Mouse (Mus musculus) forebrain, embryonic 12.5 days (tissue): ENCODE data around the gene Catsperb. TPM values are rescaled to one million over a fixed set of nuclear protein-coding genes. Genes with fewer than 3 reads are reported as not detected.
"Not testable (repeated sequence)": the region's sequence is repeated elsewhere in the genome, so short reads cannot be mapped to it uniquely, and the experiment has no call there.

Source experiments
- ATAC-seq: fragments of 200-750 bp; cut with Nextera tagmentation; 2 replicates; pipeline ENCODE4 v1.8.0; 2017; ENCODE audit warnings: moderate TSS enrichment; ENCODE audit not compliant: low FRiP score
- H3K27ac ChIP-seq: fragments of 300-500 bp; sonication (generic); 2 replicates; pipeline ENCODE4 v1.5.1; 2016; ENCODE audit warnings: mild to moderate bottlenecking
- H3K27me3 ChIP-seq: fragments of 300-500 bp; sonication (generic); 2 replicates; pipeline ENCODE4 v1.6.1; 2016; ENCODE audit warnings: mild to moderate bottlenecking
- H3K36me3 ChIP-seq: fragments of 300-500 bp; sonication (generic); replicated peaks from 2 replicates; pipeline ENCODE4 v1.6.1; 2016; ENCODE audit warnings: mild to moderate bottlenecking
- H3K4me1 ChIP-seq: fragments of 300-500 bp; sonication (generic); 2 replicates; pipeline ENCODE4 v1.6.1; 2016
- H3K4me2 ChIP-seq: fragments of 300-500 bp; sonication (generic); 2 replicates; pipeline ENCODE4 v1.6.1; 2016; ENCODE audit warnings: mild to moderate bottlenecking, moderate library complexity
- H3K4me3 ChIP-seq: fragments of 300-500 bp; sonication (generic); replicated peaks from 2 replicates; pipeline ENCODE4 v1.5.1; 2016; ENCODE audit warnings: mild to moderate bottlenecking
- H3K9ac ChIP-seq: fragments of 300-500 bp; sonication (generic); 2 replicates; pipeline ENCODE4 v1.6.1; 2016; ENCODE audit warnings: mild to moderate bottlenecking
- H3K9me3 ChIP-seq: fragments of 300-500 bp; sonication (generic); 2 replicates; pipeline ENCODE4 v1.6.1; 2016
- WGBS: fragments of 180-500 bp; shearing (Covaris S2); methylation state at CpG from one replicate; pipeline ENCODE4 v1.1.7; 2016; 5-methylcytosine and 5-hydroxymethylcytosine counted together
- microRNA-seq: library from miRNA; unstranded; fragments of <30 nt; microRNA quantifications from one replicate; pipeline ENCODE4, GENCODE M21; 2017
- polyA plus RNA-seq: library from polyadenylated mRNA; unstranded; fragments of >200 nt; fragmentation: Nextera tagmentation; extraction: Ambion mirVana; gene quantifications from 2 replicates; pipeline ENCODE4 v1.2.1, GENCODE M21; 2016

The Catsperb gene
- not detected in 2 replicates for polyA plus RNA-seq

GRCm38 (mm10) chr12:101404353-101404752 is at the start of gene Catsperb:
Gene Catsperb, plus strand, starts transcription at chr12:101404653.
- H3K4me3 ChIP-seq, H3K27me3 ChIP-seq, H3K9ac ChIP-seq, H3K36me3 ChIP-seq, H3K27ac ChIP-seq, H3K4me2 ChIP-seq, ATAC-seq, H3K4me1 ChIP-seq, H3K9me3 ChIP-seq: not testable (repeated sequence)
- 76% methylated on average over 1 of the region's 1 CpGs for WGBS

GRCm38 (mm10) chr12:101361468-101361867 is 43.0 kb upstream of the Catsperb start:
- not testable (repeated sequence) for H3K4me2 ChIP-seq, H3K27ac ChIP-seq, H3K9ac ChIP-seq, H3K27me3 ChIP-seq, H3K36me3 ChIP-seq, H3K4me1 ChIP-seq, H3K4me3 ChIP-seq, ATAC-seq, H3K9me3 ChIP-seq
- WGBS, result 94% methylated on average over 1 of the region's 1 CpGs

GRCm38 (mm10) chr12:101381460-101381859 is 23.0 kb upstream of the Catsperb start:
- not testable (repeated sequence) for H3K36me3 ChIP-seq, H3K9me3 ChIP-seq, ATAC-seq, H3K27me3 ChIP-seq, H3K9ac ChIP-seq, H3K4me2 ChIP-seq, H3K4me1 ChIP-seq, H3K27ac ChIP-seq, H3K4me3 ChIP-seq
- 40% methylated on average over 1 of the region's 1 CpGs for WGBS

GRCm38 (mm10) chr12:101426131-101426530 is 21.7 kb downstream of the Catsperb start:
- H3K36me3 ChIP-seq, result no peaks in the 10 kb centered on the region
- peaks cover 3% of the 10 kb centered on the region; the same call in 1 of the 2 replicates for H3K9me3 ChIP-seq
- 60% methylated on average over 1 of the region's 1 CpGs for WGBS
- H3K27ac ChIP-seq, result no peak overlapping the region
- H3K27me3 ChIP-seq, result no peaks in the 10 kb centered on the region
- H3K4me3 ChIP-seq, result no peak overlapping the region
- H3K4me1 ChIP-seq, result no peaks in the 10 kb centered on the region
- ATAC-seq, result no peak
- no peak overlapping the region for H3K9ac ChIP-seq
- H3K4me2 ChIP-seq, result no peak overlapping the region

GRCm38 (mm10) chr12:101462051-101462450 is 57.6 kb downstream of the Catsperb start:
- Histone ChIP-seq H3K4me3 (no peak overlapping the region), H3K27me3 (no peaks in the 10 kb centered on the region), H3K4me2 (no peak overlapping the region), H3K4me1 (no peaks in the 10 kb centered on the region), H3K27ac (no peak overlapping the region), H3K9me3 (no peaks in the 10 kb centered on the region), H3K9ac (no peak overlapping the region), H3K36me3 (no peaks in the 10 kb centered on the region)
- WGBS, result 92% methylated on average over 5 of the region's 5 CpGs
- ATAC-seq, result no peak

- no peak for ATAC-seq
- H3K4me3 ChIP-seq, result no peak overlapping the region
- H3K36me3 ChIP-seq, result no peaks in the 10 kb centered on the region
- H3K9ac ChIP-seq, result no peak overlapping the region
- no peaks in the 10 kb centered on the region for H3K27me3 ChIP-seq
- no peaks in the 10 kb centered on the region for H3K4me1 ChIP-seq
- H3K27ac ChIP-seq, result no peak overlapping the region
- no peaks in the 10 kb centered on the region for H3K9me3 ChIP-seq
- no peak overlapping the region for H3K4me2 ChIP-seq
Measured at GRCm38 (mm10) chr12:101483571-101483970, 79.1 kb downstream of the Catsperb start.

GRCm38 (mm10) chr12:101511326-101511725 is 106.9 kb downstream of the Catsperb start:
- not testable (repeated sequence) for H3K4me1 ChIP-seq, H3K4me3 ChIP-seq, H3K9me3 ChIP-seq, H3K36me3 ChIP-seq, ATAC-seq, H3K4me2 ChIP-seq, H3K27me3 ChIP-seq, H3K27ac ChIP-seq, H3K9ac ChIP-seq
- 87% methylated on average over 2 of the region's 2 CpGs for WGBS

GRCm38 (mm10) chr12:101606622-101607021 is 202.2 kb downstream of the Catsperb start:
- H3K4me1 ChIP-seq, H3K27ac ChIP-seq: not testable (repeated sequence)

GRCm38 (mm10) chr12:101633137-101633536 is 228.7 kb downstream of the Catsperb start:
- Histone ChIP-seq H3K9ac (no peak overlapping the region), H3K4me3 (no peak overlapping the region), H3K9me3 (no peaks in the 10 kb centered on the region), H3K36me3 (no peaks in the 10 kb centered on the region), H3K4me1 (no peaks in the 10 kb centered on the region), H3K27me3 (no peaks in the 10 kb centered on the region), H3K4me2 (no peak overlapping the region), H3K27ac (no peak overlapping the region)
- WGBS, result 95% methylated on average over 1 of the region's 1 CpGs
- no peak for ATAC-seq

More at GRCm38 (mm10) chr12:101606622-101607021, 202.2 kb downstream of the Catsperb start:
- not testable (repeated sequence) for H3K4me2 ChIP-seq, H3K27me3 ChIP-seq, H3K36me3 ChIP-seq, H3K9me3 ChIP-seq, H3K9ac ChIP-seq, ATAC-seq, H3K4me3 ChIP-seq

- no peak for ATAC-seq
- no peak overlapping the region for H3K27ac ChIP-seq
- 89% methylated on average over 2 of the region's 2 CpGs for WGBS
- no peak overlapping the region for H3K4me3 ChIP-seq
- no peaks in the 10 kb centered on the region for H3K27me3 ChIP-seq
- no peak overlapping the region for H3K9ac ChIP-seq
- no peaks in the 10 kb centered on the region for H3K9me3 ChIP-seq
- H3K4me2 ChIP-seq, result no peak overlapping the region
- no peaks in the 10 kb centered on the region for H3K4me1 ChIP-seq
- H3K36me3 ChIP-seq, result no peaks in the 10 kb centered on the region
Measured at GRCm38 (mm10) chr12:101667502-101667901, 263.0 kb downstream of the Catsperb start.

Small RNA genes lying within 50 kb of the gene (microRNA-seq; reads per million reads assigned to microRNA genes)
- gene Gm24542, result not detected
